Comparison of ENCODE assay signal across 12 mouse cellular contexts in the genomic region with DNA sequence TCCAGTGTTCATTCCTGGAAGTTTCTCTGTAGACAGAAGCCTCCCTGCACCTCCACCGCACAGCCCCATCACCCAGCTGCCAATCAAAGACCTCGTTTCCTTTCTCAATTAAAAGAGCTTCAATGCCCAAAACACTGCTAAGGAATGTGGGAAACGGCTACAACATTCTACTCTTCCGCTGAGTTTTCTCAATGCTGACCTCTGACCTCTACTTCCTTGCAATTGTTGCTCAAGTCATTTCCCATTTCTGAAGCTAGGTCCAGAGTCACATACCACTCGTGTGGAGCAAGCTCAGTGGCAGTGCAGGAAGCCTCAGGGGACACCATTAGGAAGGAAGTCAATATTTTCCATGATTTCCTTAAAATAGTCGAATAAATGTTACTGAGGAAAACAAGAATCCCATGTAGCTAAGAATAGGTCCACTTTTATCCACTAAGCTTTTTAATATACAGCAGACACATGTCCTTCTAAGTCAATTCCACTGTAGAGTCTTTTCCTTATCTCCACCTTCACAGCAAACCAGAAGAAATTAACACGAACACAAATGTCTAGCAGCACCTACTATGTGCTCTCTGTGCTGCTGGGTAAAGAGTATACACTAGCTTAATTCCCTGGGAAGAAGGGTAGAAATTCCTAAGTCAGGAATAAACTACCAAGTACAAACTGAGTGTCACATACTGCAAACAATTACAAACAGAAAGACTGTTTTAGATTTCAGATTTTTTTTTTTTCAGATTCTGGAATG. TPM values are rescaled to one million over a fixed set of nuclear protein-coding genes. Genes with fewer than 3 reads are reported as not detected.
A peak's percentile ranks its signal among the peaks of the same experiment; 100 is the strongest.
DNase-seq lines count a peak whose midpoint lies in the region; ATAC-seq and TF ChIP-seq lines count a peak whose summit lies in the region.
"Had no signal": no experiment of that assay in that cellular context is flagged by ENCODE, and none has a peak within 500 bp of the region (broad histone marks: within the 10 kb centered on the region; RNA-seq: fewer than 3 reads in every experiment).

No protein-coding gene starts in this region.

- ATAC-seq in lung, embryonic 14.5 days (ENCODE audit: insufficient read depth) = peak; percentile 60; the same call in 1 of the 2 replicates
- ATAC-seq in megakaryocyte progenitor cell, adult 5-6 weeks (replicated peaks; ENCODE audit: poor library complexity) = peak; percentile 47
- no peak for ATAC-seq in forebrain, embryonic 16.5 days

- TF ChIP-seq CTCF in lung, embryonic 14.5 days (IDR thresholded peaks at IDR 0.05; ENCODE audit: low read depth) = no peak
- no peak for TF ChIP-seq CTCF in lung, adult 2 months (IDR thresholded peaks at IDR 0.05; ENCODE audit: insufficient read depth, low read length)

- no peak overlapping the region for H3K4me2 ChIP-seq in lung, embryonic 14.5 days
- no peak overlapping the region for H3K4me2 ChIP-seq in forebrain, embryonic 16.5 days (ENCODE audit: low read length)
- H3K4me2 ChIP-seq: embryonic facial prominence, embryonic 12.5 days; limb, embryonic 12.5 days; neural tube, embryonic 12.5 days; stomach, embryonic 15.5 days had no signal

- no peak overlapping the region for H3K9ac ChIP-seq in lung, embryonic 14.5 days
- H3K9ac ChIP-seq in forebrain, embryonic 16.5 days (replicated peaks; ENCODE audit: low read depth, low read length) = no peak overlapping the region
- H3K9ac ChIP-seq: embryonic facial prominence, embryonic 12.5 days; limb, embryonic 12.5 days; neural tube, embryonic 12.5 days; stomach, embryonic 15.5 days had no signal

- no peak overlapping the region; the same call in 1 of the 2 replicates for H3K27ac ChIP-seq in lung, embryonic 14.5 days (ENCODE audit: low read depth)
- H3K27ac ChIP-seq in embryonic facial prominence, embryonic 10.5 days (replicated peaks) = no peak overlapping the region
- no peak overlapping the region for H3K27ac ChIP-seq in forebrain, embryonic 16.5 days (ENCODE audit: low read length)
- H3K27ac ChIP-seq: embryonic facial prominence, embryonic 12.5 days; limb, embryonic 12.5 days; neural tube, embryonic 12.5 days; stomach, embryonic 15.5 days had no signal

- 36% methylated on average over 7 of the region's 7 CpGs for WGBS in lung, embryonic 14.5 days
- WGBS in lung, adult 2 months = 25% methylated on average over 7 of the region's 7 CpGs
- WGBS in embryonic facial prominence, embryonic 10.5 days = 19% methylated on average over 7 of the region's 7 CpGs
- WGBS in forebrain, embryonic 16.5 days = 37% methylated on average over 7 of the region's 7 CpGs

- no peak overlapping the region for H3K4me3 ChIP-seq in lung, embryonic 14.5 days (ENCODE audit: low read depth, low read length)
- H3K4me3 ChIP-seq in lung, adult 2 months (replicated peaks; ENCODE audit: extremely low read depth, low read depth, low read length) = no peak overlapping the region
- H3K4me3 ChIP-seq in embryonic facial prominence, embryonic 10.5 days = no peak overlapping the region
- no peak overlapping the region for H3K4me3 ChIP-seq in forebrain, embryonic 16.5 days (replicated peaks; ENCODE audit: low read length)
- H3K4me3 ChIP-seq: embryonic facial prominence, embryonic 12.5 days; limb, embryonic 12.5 days; neural tube, embryonic 12.5 days; stomach, embryonic 15.5 days had no signal

- no peaks in the 10 kb centered on the region; the same call in 1 of the 2 replicates for H3K4me1 ChIP-seq in lung, embryonic 14.5 days (ENCODE audit: insufficient read depth)
- peaks cover 13% of the 10 kb centered on the region for H3K4me1 ChIP-seq in lung, adult 2 months (ENCODE audit: control insufficient read depth, insufficient read depth, low read length)
- H3K4me1 ChIP-seq in embryonic facial prominence, embryonic 10.5 days = peaks cover 35% of the 10 kb centered on the region
- no peaks in the 10 kb centered on the region for H3K4me1 ChIP-seq in forebrain, embryonic 16.5 days (replicated peaks; ENCODE audit: control insufficient read depth, insufficient read depth, low read length)

- H3K27me3 ChIP-seq in lung, embryonic 14.5 days (ENCODE audit: insufficient read depth, low read length) = no peaks in the 10 kb centered on the region
- no peaks in the 10 kb centered on the region for H3K27me3 ChIP-seq in embryonic facial prominence, embryonic 10.5 days (replicated peaks; ENCODE audit: low read depth, poor library complexity, severe bottlenecking)
- H3K27me3 ChIP-seq in forebrain, embryonic 16.5 days (replicated peaks; ENCODE audit: control insufficient read depth, insufficient read depth, low read length) = no peaks in the 10 kb centered on the region
- H3K27me3 ChIP-seq: embryonic facial prominence, embryonic 12.5 days; limb, embryonic 12.5 days; neural tube, embryonic 12.5 days; stomach, embryonic 15.5 days had no signal

- H3K36me3 ChIP-seq in lung, embryonic 14.5 days (ENCODE audit: insufficient read depth) = no peaks in the 10 kb centered on the region
- H3K36me3 ChIP-seq in embryonic facial prominence, embryonic 10.5 days (replicated peaks) = no peaks in the 10 kb centered on the region
- no peaks in the 10 kb centered on the region for H3K36me3 ChIP-seq in forebrain, embryonic 16.5 days (ENCODE audit: control insufficient read depth, insufficient read depth)
- H3K36me3 ChIP-seq: embryonic facial prominence, embryonic 12.5 days; limb, embryonic 12.5 days; neural tube, embryonic 12.5 days; stomach, embryonic 15.5 days had no signal

- peak; percentile 80 for DNase-seq in lung, embryonic 14.5 days
- DNase-seq in lung, adult 2 months = no peak
- peak; percentile 39 for DNase-seq in embryonic facial prominence, embryonic 10.5 days (ENCODE audit: low spot score)
- peak; percentile 77 for DNase-seq in kidney, adult 9 months
- DNase-seq in right cerebral cortex, postnatal 25 days = no peak
- DNase-seq in B cell, adult 2 months = no peak

- TF ChIP-seq POLR2A in lung, adult 2 months (IDR thresholded peaks at IDR 0.05; ENCODE audit: borderline replicate concordance, extremely low read depth, low read depth, low read length) = no peak

- H3K9me3 ChIP-seq in lung, embryonic 14.5 days (ENCODE audit: low read depth, low read length) = no peaks in the 10 kb centered on the region
- H3K9me3 ChIP-seq in embryonic facial prominence, embryonic 10.5 days = no peaks in the 10 kb centered on the region
- H3K9me3 ChIP-seq in forebrain, embryonic 16.5 days (ENCODE audit: control insufficient read depth, low read length) = no peaks in the 10 kb centered on the region
- H3K9me3 ChIP-seq: embryonic facial prominence, embryonic 12.5 days; limb, embryonic 12.5 days; neural tube, embryonic 12.5 days; stomach, embryonic 15.5 days had no signal

RNA-seq across cellular contexts. Expression of gene Tmem131, which starts 28.8 kb away (rescaled TPM):
- 18.4 TPM in 2 replicates for polyA plus RNA-seq in lung, embryonic 14.5 days (2014; fragmentation: Nextera tagmentation; extraction: Ambion mirVana)
- polyA plus RNA-seq in lung, adult 2 months (2012; rRNA removed) = 18.0 and 20.5 TPM in 2 replicates
- 14.0 and 14.4 TPM in 2 replicates for polyA plus RNA-seq in embryonic facial prominence, embryonic 10.5 days (2016; fragmentation: Nextera tagmentation; extraction: Ambion mirVana)
- total RNA-seq in megakaryocyte progenitor cell, adult 5-6 weeks (2015) = 48.5 and 52.7 TPM in 2 replicates
- total RNA-seq in megakaryocyte progenitor cell, adult 5-6 weeks (2017) = 13.5 and 16.6 TPM in 2 replicates
- 14.2 and 14.4 TPM in 2 replicates for polyA plus RNA-seq in forebrain, embryonic 16.5 days (2015; fragmentation: Nextera tagmentation; extraction: Ambion mirVana)

Comparison
In these comparisons a context has a peak if more than half of its experiments do, and no peak if none do; other contexts are left out.
1. DNase-seq: peak in lung, embryonic 14.5 days (single experiment), embryonic facial prominence, embryonic 10.5 days (single experiment) and kidney, adult 9 months (single experiment); none in lung, adult 2 months (single experiment), right cerebral cortex, postnatal 25 days (single experiment) and B cell, adult 2 months (0 of 2).